Mouse (Mus musculus): ENCODE measurements around the gene Zfp738. TPM values are rescaled to one million over a fixed set of nuclear protein-coding genes. Genes with fewer than 3 reads are reported as not detected.
"Not testable (repeated sequence)": the region's sequence is repeated elsewhere in the genome, so short reads cannot be mapped to it uniquely, and the experiment has no call there.

The Zfp738 gene
- 10 to 100 TPM; 22.0 to 28.2 TPM for total RNA-seq (2021)

GRCm38 (mm10) chr13:67686971-67687370 lies at the start of gene Zfp738:
Gene Zfp738 (minus strand): TSS chr13:67687071.
- intact Hi-C loops (cut with DNase I): no loop called here
- DNase-seq (ENCODE audit: low spot score in 2 of 2): no peak

- intact Hi-C loops (cut with DNase I); DNase-seq (ENCODE audit: low spot score in 2 of 2): not testable (repeated sequence)
Measured at GRCm38 (mm10) chr13:67734391-67734790, 47.5 kb upstream of the Zfp738 start.

- intact Hi-C loops (cut with DNase I): loop anchor here (10.0 kb wide), 1 partner anchor 105 kb away; the partner anchor contains the start of gene Gm10037
- DNase-seq (ENCODE audit: low spot score in 2 of 2): peak; percentile 13 to 22
Measured at GRCm38 (mm10) chr13:67729441-67729840, 42.6 kb upstream of the Zfp738 start.

GRCm38 (mm10) chr13:67728641-67729318 lies 41.9 kb upstream of the Zfp738 start, which contains the start of gene Zfp65:
Gene Zfp65 (minus strand): TSS chr13:67729173.
- intact Hi-C loops (cut with DNase I): loop anchor here (10.0 kb wide), 1 partner anchor 106 kb away; the partner anchor contains the start of gene Gm10037
- DNase-seq (ENCODE audit: low spot score in 2 of 2): peak; percentile 61 to 68

GRCm38 (mm10) chr13:67728106-67728505 lies 41.2 kb upstream of the Zfp738 start:
- intact Hi-C loops (cut with DNase I): loop anchor here (10.0 kb wide), 1 partner anchor 107 kb away; the partner anchor contains the start of gene Gm10037
- no peak for DNase-seq (ENCODE audit: low spot score in 2 of 2)

- DNase-seq (ENCODE audit: low spot score in 2 of 2): not testable (repeated sequence)
- intact Hi-C loops (cut with DNase I): loop anchor here (10.0 kb wide), 1 partner anchor 109 kb away; the partner anchor contains the start of gene Gm10037
Measured at GRCm38 (mm10) chr13:67725331-67725730, 38.5 kb upstream of the Zfp738 start.

GRCm38 (mm10) chr13:67723848-67724479 lies 37.1 kb upstream of the Zfp738 start:
- DNase-seq (ENCODE audit: low spot score in 2 of 2): peak; percentile 87 to 91
- intact Hi-C loops (cut with DNase I): loop anchor here (1.0 to 10.0 kb wide), 3 partner anchors 41 to 111 kb away; partner anchors contain the start of genes Gm10037, Gm49345 and Zfp729a

- intact Hi-C loops (cut with DNase I): loop anchor here (1.0 kb wide), 2 partner anchors 40 to 47 kb away; partner anchors contain the start of genes Gm49345 and Zfp729a
- DNase-seq (ENCODE audit: low spot score in 2 of 2): not testable (repeated sequence)
Measured at GRCm38 (mm10) chr13:67683841-67684240, 3.0 kb downstream of the Zfp738 start.

GRCm38 (mm10) chr13:67682959-67683735 lies 3.7 kb downstream of the Zfp738 start:
- intact Hi-C loops (cut with DNase I): loop anchor here (1.0 kb wide), 2 partner anchors 41 to 46 kb away; partner anchors contain the start of genes Gm49345 and Zfp729a
- DNase-seq (ENCODE audit: low spot score in 2 of 2): peak; percentile 89

- intact Hi-C loops (cut with DNase I): no loop called here
- DNase-seq (ENCODE audit: low spot score in 2 of 2): no peak
Measured at GRCm38 (mm10) chr13:67674902-67675301, 12.0 kb downstream of the Zfp738 start.

GRCm38 (mm10) chr13:67652496-67652895 lies 34.4 kb downstream of the Zfp738 start:
- DNase-seq (ENCODE audit: low spot score in 2 of 2): no peak
- intact Hi-C loops (cut with DNase I): no loop called here

GRCm38 (mm10) chr13:67637294-67638007 lies 49.4 kb downstream of the Zfp738 start, which contains the start of the genes Gm49345 and Zfp729a:
Gene Gm49345 (minus strand): TSS chr13:67637769.
Gene Zfp729a (minus strand): TSS chr13:67637791.
- intact Hi-C loops (cut with DNase I): loop anchor here (1.0 to 5.0 kb wide), 5 partner anchors 28 to 207 kb away; partner anchors contain the start of genes Zfp729b and Zfp748
- DNase-seq (ENCODE audit: low spot score in 2 of 2): peak; percentile 82 to 87

GRCm38 (mm10) chr13:67610108-67610507 lies 76.8 kb downstream of the Zfp738 start:
- intact Hi-C loops (cut with DNase I): no loop called here
- DNase-seq (ENCODE audit: low spot score in 2 of 2): no peak

- DNase-seq (ENCODE audit: low spot score in 2 of 2): peak; percentile 87 to 92
- intact Hi-C loops (cut with DNase I): loop anchor here (1.0 kb wide), 1 partner anchor 28 kb away; the partner anchor contains the start of genes Gm49345 and Zfp729a
Measured at GRCm38 (mm10) chr13:67609066-67609876, 77.6 kb downstream of the Zfp738 start, which contains the start of gene Zfp729b. Gene Zfp729b (minus strand): TSS chr13:67609707.

Measured in left cerebral cortex, postnatal 36 days (tissue).